Mouse (Mus musculus): Measurements from ENCODE around the gene H2afx. TPM values are rescaled to one million over a fixed set of nuclear protein-coding genes. Genes with fewer than 3 reads are reported as not detected.

The H2afx gene
- polyA plus RNA-seq, 1 experiment from 2014 or later = 498 TPM

DNA sequence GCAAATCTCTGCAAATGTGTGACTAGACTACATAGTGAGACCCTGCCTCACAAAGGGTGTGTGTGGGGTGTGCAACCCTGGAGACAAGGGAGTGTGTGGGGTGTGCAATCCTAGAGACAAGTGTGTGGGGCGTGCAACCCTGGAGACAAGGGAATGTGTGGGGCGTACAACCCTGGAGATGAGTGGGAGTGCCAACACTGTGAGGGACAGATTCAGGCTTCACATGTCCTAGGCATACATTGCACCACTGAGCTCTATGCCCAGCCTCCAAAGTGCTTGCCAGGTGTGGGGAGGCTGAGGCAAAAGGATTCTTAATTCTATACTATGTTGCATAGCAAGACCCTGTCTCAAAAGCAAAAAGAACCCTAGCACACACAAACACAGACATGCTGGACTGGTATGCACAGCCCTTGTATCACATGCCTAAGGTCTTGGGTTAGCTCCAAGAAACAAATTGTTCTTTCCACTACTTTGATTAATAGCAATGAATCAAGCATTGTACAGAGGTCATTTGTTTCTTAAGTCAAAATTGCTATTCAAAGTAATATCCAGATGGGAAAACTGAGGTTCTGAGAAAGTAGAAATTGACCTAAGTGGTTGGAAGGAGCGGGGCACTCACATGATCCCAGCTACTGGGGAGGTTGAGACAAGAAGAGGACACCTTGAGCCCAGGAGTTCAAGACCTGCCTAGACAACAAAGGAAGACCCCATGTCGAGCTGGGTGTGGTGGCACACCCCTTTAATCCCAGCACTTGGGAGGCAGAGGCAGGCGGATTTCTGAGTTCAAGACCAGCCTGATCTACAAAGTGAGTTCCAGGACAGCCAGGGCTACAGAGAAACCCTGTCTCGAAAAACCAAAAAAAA is 11.3 kb downstream of the H2afx start:
- WGBS = 88% methylated on average over 6 of the region's 6 CpGs
- Histone ChIP-seq H3K4me3 (ENCODE audit: low read depth, low read length) (no peak overlapping the region), H3K9me3 (ENCODE audit: control insufficient read depth, low read length) (no peaks in the 10 kb centered on the region; the same call in 1 of the 2 replicates), H3K27ac (ENCODE audit: low read depth, low read length) (no peak overlapping the region), H3K4me2 (ENCODE audit: low read depth, low read length, severe bottlenecking) (no peak overlapping the region), H3K27me3 (ENCODE audit: control insufficient read depth, insufficient read depth, low read length) (no peaks in the 10 kb centered on the region), H3K4me1 (replicated peaks; ENCODE audit: control insufficient read depth, insufficient read depth, low read length) (peaks cover 8% of the 10 kb centered on the region; the same call in 1 of the 2 replicates), H3K36me3 (ENCODE audit: control insufficient read depth, insufficient read depth, low read length) (peaks cover 12% of the 10 kb centered on the region; the same call in 1 of the 2 replicates), H3K9ac (ENCODE audit: low read length) (no peak overlapping the region)
- ATAC-seq (replicated peaks; ENCODE audit: low FRiP score) (no peak), DNase-seq (ENCODE audit: low spot score) (no peak)

DNA sequence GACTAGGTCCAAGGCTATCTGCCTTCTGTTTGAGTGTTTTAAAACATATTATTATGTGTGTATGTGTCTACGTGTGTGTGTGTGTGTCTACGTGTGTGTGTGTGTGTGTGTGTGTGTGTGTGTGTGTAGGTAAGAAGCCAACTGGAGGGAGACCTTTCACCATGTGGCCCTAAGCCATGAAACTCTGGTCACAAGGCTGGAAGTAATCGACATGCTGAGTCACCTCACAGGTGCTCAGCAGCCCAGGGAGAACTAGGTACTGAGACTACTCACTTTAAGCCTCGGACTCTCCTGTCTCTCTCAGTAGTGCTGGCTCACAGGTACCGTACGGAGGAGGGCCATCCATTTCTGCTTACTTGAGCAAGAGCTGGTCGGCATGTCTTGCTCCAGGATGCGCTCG is 12.7 kb downstream of the H2afx start:
- Histone ChIP-seq H3K36me3 (ENCODE audit: control insufficient read depth, insufficient read depth, low read length) (peaks cover 15% of the 10 kb centered on the region; the same call in 1 of the 2 replicates), H3K9me3 (ENCODE audit: control insufficient read depth, low read length) (no peaks in the 10 kb centered on the region; the same call in 1 of the 2 replicates), H3K27ac (ENCODE audit: low read depth, low read length) (no peak overlapping the region), H3K4me2 (ENCODE audit: low read depth, low read length, severe bottlenecking) (no peak overlapping the region), H3K9ac (ENCODE audit: low read length) (no peak overlapping the region), H3K27me3 (ENCODE audit: control insufficient read depth, insufficient read depth, low read length) (no peaks in the 10 kb centered on the region), H3K4me1 (replicated peaks; ENCODE audit: control insufficient read depth, insufficient read depth, low read length) (peaks cover 8% of the 10 kb centered on the region; the same call in 1 of the 2 replicates), H3K4me3 (ENCODE audit: low read depth, low read length) (no peak overlapping the region)
- WGBS = 95% methylated on average over 9 of the region's 9 CpGs
- DNase-seq (ENCODE audit: low spot score) (no peak), ATAC-seq (replicated peaks; ENCODE audit: low FRiP score) (no peak)

DNA sequence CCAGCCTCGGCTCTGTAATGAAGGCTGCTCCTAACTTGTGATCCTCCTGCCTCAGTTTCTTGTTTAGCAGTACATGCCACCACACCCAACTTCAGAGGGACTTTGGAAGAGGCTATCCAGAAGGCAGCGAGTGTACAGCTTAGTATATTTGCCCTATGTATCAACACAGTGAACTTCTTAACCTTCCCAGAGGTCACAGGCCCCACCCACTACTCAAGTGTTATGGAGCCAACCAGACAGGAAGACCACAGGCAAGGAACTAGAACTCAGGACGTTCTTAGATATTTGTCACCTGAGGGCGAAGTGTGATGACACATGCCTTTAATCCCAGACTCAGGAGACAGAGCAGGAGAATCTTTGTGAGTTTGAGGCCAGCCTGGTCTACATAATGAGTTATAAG is 13.1 kb downstream of the H2afx start:
- Histone ChIP-seq H3K4me2 (ENCODE audit: low read depth, low read length, severe bottlenecking) (no peak overlapping the region), H3K9me3 (ENCODE audit: control insufficient read depth, low read length) (no peaks in the 10 kb centered on the region; the same call in 1 of the 2 replicates), H3K4me3 (ENCODE audit: low read depth, low read length) (no peak overlapping the region), H3K36me3 (ENCODE audit: control insufficient read depth, insufficient read depth, low read length) (peaks cover 16% of the 10 kb centered on the region; the same call in 1 of the 2 replicates), H3K27me3 (ENCODE audit: control insufficient read depth, insufficient read depth, low read length) (no peaks in the 10 kb centered on the region), H3K9ac (ENCODE audit: low read length) (no peak overlapping the region), H3K4me1 (replicated peaks; ENCODE audit: control insufficient read depth, insufficient read depth, low read length) (peaks cover 6% of the 10 kb centered on the region; the same call in 1 of the 2 replicates), H3K27ac (ENCODE audit: low read depth, low read length) (no peak overlapping the region)
- 88% methylated on average over 4 of the region's 4 CpGs for WGBS
- DNase-seq (ENCODE audit: low spot score) = no peak
- ATAC-seq (replicated peaks; ENCODE audit: low FRiP score) = no peak

- Histone ChIP-seq H3K9ac (ENCODE audit: low read length) (no peak overlapping the region), H3K36me3 (ENCODE audit: control insufficient read depth, insufficient read depth, low read length) (peaks cover 20% of the 10 kb centered on the region; the same call in 1 of the 2 replicates), H3K9me3 (ENCODE audit: control insufficient read depth, low read length) (no peaks in the 10 kb centered on the region; the same call in 1 of the 2 replicates), H3K27ac (ENCODE audit: low read depth, low read length) (no peak overlapping the region), H3K27me3 (ENCODE audit: control insufficient read depth, insufficient read depth, low read length) (no peaks in the 10 kb centered on the region), H3K4me1 (replicated peaks; ENCODE audit: control insufficient read depth, insufficient read depth, low read length) (no peaks in the 10 kb centered on the region; the same call in 1 of the 2 replicates), H3K4me2 (ENCODE audit: low read depth, low read length, severe bottlenecking) (no peak overlapping the region), H3K4me3 (ENCODE audit: low read depth, low read length) (no peak overlapping the region)
- 95% methylated on average over 4 of the region's 4 CpGs for WGBS
- ATAC-seq (replicated peaks; ENCODE audit: low FRiP score) (no peak), DNase-seq (ENCODE audit: low spot score) (no peak)
These were observed 14.1 kb downstream of the H2afx start for GRCm38 (mm10) chr9:44348546-44348945.

DNA sequence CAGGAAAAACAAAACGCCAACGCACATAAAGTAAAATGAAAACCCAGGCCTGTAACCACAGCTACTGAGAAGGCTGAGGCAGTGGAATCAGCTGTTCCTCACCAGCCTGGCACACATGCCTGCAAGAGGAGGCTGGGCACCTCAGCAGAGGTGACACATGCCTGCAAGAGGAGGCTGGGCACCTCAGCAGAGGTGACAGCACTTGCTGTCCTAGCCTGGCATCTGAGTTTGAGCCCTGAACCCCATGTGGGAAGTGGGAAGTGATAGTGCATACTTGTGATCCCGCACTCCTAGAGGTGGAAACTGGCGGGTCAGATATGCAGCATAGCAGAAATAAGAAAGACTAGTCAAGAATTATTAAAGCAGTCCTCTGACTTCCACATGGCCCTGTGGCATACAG is 16.9 kb downstream of the H2afx start:
- 91% methylated on average over 4 of the region's 4 CpGs for WGBS
- H3K9ac ChIP-seq (ENCODE audit: low read length) = no peak overlapping the region
- no peak overlapping the region for H3K4me3 ChIP-seq (ENCODE audit: low read depth, low read length)
- no peak overlapping the region for H3K27ac ChIP-seq (ENCODE audit: low read depth, low read length)
- peaks cover 35% of the 10 kb centered on the region for H3K36me3 ChIP-seq (ENCODE audit: control insufficient read depth, insufficient read depth, low read length)
- H3K9me3 ChIP-seq (ENCODE audit: control insufficient read depth, low read length) = no peaks in the 10 kb centered on the region; the same call in 1 of the 2 replicates
- H3K4me1 ChIP-seq (replicated peaks; ENCODE audit: control insufficient read depth, insufficient read depth, low read length) = no peaks in the 10 kb centered on the region
- no peak for DNase-seq (ENCODE audit: low spot score)
- H3K27me3 ChIP-seq (ENCODE audit: control insufficient read depth, insufficient read depth, low read length) = no peaks in the 10 kb centered on the region
- no peak for ATAC-seq (replicated peaks; ENCODE audit: low FRiP score)
- no peak overlapping the region for H3K4me2 ChIP-seq (ENCODE audit: low read depth, low read length, severe bottlenecking)

DNA sequence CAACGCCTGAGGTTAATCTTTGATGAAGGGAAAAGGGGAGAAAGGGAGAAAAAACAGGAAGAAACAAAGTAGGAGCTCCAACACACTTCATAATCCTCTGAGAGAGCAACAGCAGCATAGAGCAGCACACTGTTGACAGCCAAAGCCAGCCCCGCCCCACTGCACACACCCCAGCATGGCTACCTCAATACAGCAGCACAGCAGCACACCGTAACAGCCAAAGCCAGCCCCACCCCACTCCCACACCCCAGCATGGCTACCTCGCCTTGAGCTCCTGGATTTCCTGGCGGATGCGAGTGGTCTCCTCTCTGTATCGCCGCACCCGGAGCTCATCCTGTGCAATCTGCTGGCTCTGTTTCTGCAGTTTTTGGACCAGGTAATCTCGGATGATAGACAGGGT is 17.8 kb downstream of the H2afx start:
- no peak overlapping the region for H3K4me3 ChIP-seq (ENCODE audit: low read depth, low read length)
- DNase-seq (ENCODE audit: low spot score) (no peak), ATAC-seq (replicated peaks; ENCODE audit: low FRiP score) (no peak)
- H3K4me2 ChIP-seq (ENCODE audit: low read depth, low read length, severe bottlenecking) = no peak overlapping the region
- H3K27me3 ChIP-seq (ENCODE audit: control insufficient read depth, insufficient read depth, low read length) = no peaks in the 10 kb centered on the region
- no peaks in the 10 kb centered on the region; the same call in 1 of the 2 replicates for H3K9me3 ChIP-seq (ENCODE audit: control insufficient read depth, low read length)
- H3K4me1 ChIP-seq (replicated peaks; ENCODE audit: control insufficient read depth, insufficient read depth, low read length) = no peaks in the 10 kb centered on the region
- peaks cover 36% of the 10 kb centered on the region for H3K36me3 ChIP-seq (ENCODE audit: control insufficient read depth, insufficient read depth, low read length)
- WGBS = 93% methylated on average over 10 of the region's 10 CpGs
- H3K9ac ChIP-seq (ENCODE audit: low read length) = no peak overlapping the region
- H3K27ac ChIP-seq (ENCODE audit: low read depth, low read length) = no peak overlapping the region

GRCm38 (mm10) chr9:44353142-44353541 is 18.6 kb downstream of the H2afx start:
- Histone ChIP-seq H3K4me1 (replicated peaks; ENCODE audit: control insufficient read depth, insufficient read depth, low read length) (no peaks in the 10 kb centered on the region), H3K9me3 (ENCODE audit: control insufficient read depth, low read length) (no peaks in the 10 kb centered on the region; the same call in 1 of the 2 replicates), H3K9ac (ENCODE audit: low read length) (no peak overlapping the region), H3K27ac (ENCODE audit: low read depth, low read length) (no peak overlapping the region), H3K36me3 (ENCODE audit: control insufficient read depth, insufficient read depth, low read length) (peaks cover 34% of the 10 kb centered on the region), H3K4me3 (ENCODE audit: low read depth, low read length) (no peak overlapping the region), H3K4me2 (ENCODE audit: low read depth, low read length, severe bottlenecking) (no peak overlapping the region), H3K27me3 (ENCODE audit: control insufficient read depth, insufficient read depth, low read length) (no peaks in the 10 kb centered on the region)
- DNase-seq (ENCODE audit: low spot score) (no peak), ATAC-seq (replicated peaks; ENCODE audit: low FRiP score) (no peak)
- 94% methylated on average over 6 of the region's 6 CpGs for WGBS

DNA sequence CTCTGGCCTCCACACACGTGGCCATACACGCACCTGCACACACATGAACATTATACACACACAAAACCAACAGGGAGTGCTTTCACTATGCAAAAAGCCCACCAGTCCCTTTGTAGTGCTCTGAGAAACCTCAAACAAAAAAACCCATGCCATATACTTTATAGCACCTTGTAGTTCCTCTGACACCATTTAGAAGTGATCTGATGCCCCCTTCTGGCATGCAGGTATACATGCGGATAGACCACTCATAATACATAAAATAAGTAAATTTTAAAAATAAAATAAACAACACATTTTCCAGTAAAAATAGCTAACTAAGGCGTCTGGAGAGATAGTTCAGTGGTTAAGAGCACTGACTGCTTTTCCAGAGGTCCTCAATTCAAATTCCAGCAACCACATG is 22.7 kb downstream of the H2afx start:
- Histone ChIP-seq H3K27ac (ENCODE audit: low read depth, low read length) (no peak overlapping the region), H3K36me3 (ENCODE audit: control insufficient read depth, insufficient read depth, low read length) (peaks cover 23% of the 10 kb centered on the region), H3K4me2 (ENCODE audit: low read depth, low read length, severe bottlenecking) (no peak overlapping the region), H3K9ac (ENCODE audit: low read length) (no peak overlapping the region), H3K9me3 (ENCODE audit: control insufficient read depth, low read length) (no peaks in the 10 kb centered on the region), H3K4me1 (replicated peaks; ENCODE audit: control insufficient read depth, insufficient read depth, low read length) (0 out of 2 replicates have a peak, but pooled peaks cover 2% of the 10 kb centered on the region), H3K27me3 (ENCODE audit: control insufficient read depth, insufficient read depth, low read length) (no peaks in the 10 kb centered on the region), H3K4me3 (ENCODE audit: low read depth, low read length) (no peak overlapping the region)
- DNase-seq (ENCODE audit: low spot score) (no peak), ATAC-seq (replicated peaks; ENCODE audit: low FRiP score) (no peak)
- WGBS = 79% methylated on average over 4 of the region's 4 CpGs

Data from forebrain, embryonic 11.5 days (tissue).